Mouse (Mus musculus) A20 (cell line): ENCODE data around the gene Mob3b.

ENCODE experiments used
- DNase-seq: peaks from one replicate; pipeline ENCODE4 v3.0.0-alpha.2; 2011; ENCODE audit warnings: low read depth, low spot score

Gene Mob3b

DNA sequence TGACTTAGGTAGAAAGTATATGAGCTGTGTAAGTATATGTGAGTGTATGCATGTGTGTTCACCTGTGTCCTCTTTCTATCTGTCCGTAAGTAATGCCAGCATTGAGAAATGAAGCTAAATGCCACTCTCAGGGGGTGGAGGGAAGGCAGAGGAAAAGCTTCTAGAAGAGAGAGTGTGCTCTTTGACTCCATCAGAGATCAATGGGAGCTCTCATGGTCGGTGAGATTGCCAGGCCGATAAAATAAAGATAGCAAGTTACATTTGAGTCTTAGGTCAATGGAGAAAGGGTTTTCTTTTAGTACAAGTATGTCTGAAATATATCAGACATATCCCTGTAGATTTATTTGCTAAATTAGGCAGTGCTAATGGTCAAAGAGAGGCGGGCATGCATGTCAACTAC is 9.0 kb downstream of the Mob3b start:
- no peak for DNase-seq

DNA sequence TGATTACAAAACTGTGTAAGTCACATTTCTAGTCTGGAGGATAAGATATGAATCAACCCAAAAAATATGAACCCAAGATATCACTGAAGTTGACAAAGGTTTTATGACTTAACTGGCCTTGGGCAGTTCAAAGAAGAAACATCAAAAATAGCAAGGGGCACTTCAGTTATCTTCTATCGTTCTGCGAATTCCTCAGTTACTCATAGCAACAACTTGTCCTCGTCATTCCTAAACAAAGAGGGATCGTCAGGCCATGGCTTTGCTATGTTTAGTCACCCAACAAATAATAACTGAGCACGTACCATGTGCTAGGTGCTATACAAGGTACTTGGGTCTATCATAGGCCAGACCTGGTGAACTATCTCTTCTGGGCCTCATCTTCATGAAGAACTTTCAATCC is 10.7 kb downstream of the Mob3b start:
- DNase-seq = no peak

DNA sequence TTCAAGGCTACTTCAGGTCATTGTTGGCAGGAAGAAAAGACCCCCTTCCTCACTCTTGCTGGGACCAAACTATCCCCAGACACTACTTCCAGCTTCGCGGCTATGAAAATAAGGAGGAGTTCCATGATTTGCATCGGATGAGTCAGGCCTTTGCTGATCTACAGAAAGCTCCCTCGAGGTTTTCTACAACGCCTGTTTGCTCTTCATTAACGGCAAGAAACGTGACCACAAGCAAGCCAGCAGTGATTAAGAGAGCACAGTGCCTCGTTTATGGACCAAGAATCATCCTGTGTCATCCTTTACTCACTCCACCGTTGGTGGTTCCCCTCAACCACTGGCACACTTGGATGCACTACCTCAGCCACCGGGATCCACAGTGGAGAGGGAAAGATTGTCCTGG is 11.6 kb downstream of the Mob3b start:
- no peak for DNase-seq

DNA sequence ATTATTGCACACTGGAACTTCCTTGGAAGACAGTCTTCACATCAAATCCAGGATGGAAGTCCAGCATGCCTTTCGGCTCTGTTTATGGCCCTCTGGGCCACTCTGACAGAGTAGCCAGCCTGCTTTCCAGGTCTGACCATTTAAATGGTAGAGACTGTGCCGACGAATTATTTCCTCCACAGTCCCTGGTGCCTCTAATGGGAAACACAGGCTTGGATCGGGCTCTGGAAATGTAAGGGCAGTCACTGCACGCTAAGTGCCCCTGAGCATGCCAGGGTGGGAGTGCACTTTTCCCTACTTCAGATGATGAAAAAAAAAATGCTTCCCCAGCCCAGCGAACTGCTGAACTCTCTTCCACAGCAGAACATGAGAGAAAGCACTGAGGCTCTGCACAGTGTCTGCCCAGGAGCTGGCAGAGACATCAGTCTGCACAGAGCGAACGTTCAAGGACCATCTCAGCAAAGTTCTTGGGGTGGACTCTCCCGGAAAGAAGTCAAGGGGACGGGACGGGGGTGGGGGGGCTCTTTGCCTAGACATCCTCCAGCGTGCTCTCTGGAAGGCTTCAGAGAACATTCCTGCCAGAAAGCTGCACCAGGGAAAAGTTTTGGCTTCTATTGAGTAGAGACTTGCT is 13.7 kb downstream of the Mob3b start:
- no peak for DNase-seq

DNA sequence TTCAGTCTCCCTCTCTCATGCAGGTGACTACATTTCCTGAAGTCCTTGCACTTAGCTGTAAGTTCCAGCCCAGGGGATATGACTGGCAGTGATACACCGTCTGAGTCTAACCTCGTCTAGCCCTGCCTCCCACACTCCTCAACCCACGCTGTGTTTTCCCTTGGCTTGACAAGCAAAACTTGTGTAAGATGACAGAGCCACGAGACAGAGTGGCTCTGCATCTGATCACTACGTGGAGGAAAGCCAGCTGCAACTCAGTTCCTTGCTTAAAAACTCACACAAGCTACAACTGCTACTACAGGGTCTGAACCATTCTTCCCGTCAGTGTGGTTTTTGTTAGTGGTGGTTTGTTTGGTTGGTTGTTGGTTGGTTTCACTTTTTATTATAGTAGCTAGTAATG is 17.0 kb downstream of the Mob3b start:
- DNase-seq = no peak

DNA sequence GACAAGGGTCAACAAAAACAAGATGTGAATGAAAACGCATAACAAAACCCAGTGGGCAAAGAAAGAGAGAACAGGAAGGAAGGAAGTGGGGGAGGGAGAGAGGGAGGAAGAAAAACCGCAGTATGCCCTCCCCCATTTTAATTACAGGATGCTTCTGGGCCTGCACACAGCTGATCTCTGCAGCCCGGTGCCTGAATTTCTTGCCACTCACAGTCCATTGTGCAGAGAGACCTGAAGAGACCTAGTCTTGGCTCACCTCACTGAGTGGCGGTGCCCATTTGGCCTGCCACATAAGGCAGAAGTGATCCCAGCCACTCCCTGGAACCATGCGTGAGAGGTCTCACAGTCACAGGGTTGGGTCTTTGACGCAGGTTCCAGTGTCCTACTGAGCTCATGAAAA is 19.2 kb downstream of the Mob3b start:
- DNase-seq = peak; percentile 24

DNA sequence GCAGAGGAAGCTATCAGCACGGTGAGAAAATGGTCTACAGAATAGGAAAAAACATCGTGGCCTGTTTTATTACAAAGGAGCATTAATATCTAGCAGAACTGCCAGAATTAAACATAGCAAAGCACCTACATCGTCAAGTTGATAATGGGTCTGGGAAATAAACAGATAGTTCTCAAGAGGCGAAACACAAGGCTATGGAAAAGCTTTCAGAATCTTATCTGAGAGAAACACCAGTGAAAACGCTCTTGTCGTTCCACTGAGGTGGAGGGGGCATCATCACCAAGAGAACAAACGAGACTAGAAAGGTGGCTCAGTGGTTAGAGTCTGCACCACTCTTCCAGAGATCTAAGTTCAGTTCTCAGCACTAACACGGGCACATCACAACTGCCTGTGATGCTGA is 20.3 kb downstream of the Mob3b start:
- DNase-seq = no peak

DNA sequence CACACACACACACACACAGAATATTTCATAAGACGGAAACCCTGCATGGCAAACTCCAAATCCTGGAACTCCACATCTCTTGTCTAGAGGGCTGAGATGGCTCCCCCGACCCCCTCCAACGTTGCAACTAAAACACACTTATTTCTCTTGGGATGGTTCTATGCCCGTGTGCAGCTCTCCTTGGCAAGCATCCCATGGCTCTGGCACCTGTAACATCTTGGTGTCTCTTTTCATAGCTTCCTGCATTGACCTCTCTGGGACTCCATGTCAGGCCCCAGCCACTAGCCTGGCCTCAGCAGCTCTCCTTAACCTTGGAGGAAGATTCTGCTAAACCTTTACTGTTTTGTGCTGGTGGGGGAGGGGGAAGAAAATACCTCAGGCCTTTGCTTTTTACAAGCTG is 21.5 kb downstream of the Mob3b start:
- DNase-seq = no peak

DNA sequence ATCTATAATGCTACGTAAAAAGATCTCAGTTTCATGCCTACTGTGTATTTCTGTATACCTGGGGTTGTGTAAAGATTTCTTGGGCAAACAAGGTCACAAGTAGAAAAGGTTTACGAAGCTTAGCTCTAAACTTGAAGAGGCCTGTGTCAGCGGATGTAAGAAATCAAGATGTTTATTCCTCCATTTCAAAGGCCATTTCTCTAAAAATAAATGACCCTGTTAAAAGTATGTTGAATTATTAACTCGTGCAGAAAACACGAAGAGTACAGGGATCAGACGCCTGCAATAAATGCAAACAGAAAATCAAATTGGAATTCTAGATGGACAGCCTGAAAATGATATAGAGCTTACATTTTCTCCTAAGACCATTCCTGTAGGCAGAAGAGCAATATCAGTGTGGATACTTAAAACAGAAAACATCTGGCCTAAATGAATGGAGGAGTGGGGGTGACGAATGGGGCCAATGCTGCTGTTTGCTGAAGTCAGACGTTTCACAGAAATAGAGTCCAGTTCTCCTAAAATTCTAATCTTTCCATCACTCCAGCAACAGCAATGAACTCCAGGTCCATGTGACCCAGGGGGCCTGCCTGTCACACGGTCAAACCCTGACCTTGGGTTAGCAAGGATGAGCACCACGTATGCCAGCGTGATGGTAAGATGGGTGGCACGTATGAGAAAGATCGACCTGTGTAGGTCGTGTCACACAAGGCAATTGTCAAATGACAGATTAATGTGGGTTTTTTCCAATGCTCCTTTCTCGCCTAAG is 22.3 kb downstream of the Mob3b start:
- DNase-seq = no peak

DNA sequence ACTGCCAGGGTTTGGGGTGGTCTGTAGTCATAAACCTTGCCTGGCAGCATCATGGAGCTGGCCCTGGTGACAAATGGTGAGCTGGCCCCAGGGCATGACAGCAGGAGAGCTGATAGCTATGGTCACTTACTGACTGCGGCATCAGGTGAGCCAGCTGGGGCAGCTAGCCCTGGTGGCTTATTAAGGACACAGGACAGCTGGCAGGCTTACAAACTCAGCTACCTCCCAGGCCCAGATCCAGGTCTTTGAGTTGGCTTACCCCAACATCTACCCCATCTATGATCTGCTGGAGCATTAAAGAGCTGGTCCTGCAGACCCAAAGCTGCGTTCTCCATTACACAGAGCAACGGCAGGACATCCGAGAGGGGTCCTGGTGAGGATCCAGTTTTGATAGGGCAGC is 23.9 kb downstream of the Mob3b start:
- DNase-seq = no peak

DNA sequence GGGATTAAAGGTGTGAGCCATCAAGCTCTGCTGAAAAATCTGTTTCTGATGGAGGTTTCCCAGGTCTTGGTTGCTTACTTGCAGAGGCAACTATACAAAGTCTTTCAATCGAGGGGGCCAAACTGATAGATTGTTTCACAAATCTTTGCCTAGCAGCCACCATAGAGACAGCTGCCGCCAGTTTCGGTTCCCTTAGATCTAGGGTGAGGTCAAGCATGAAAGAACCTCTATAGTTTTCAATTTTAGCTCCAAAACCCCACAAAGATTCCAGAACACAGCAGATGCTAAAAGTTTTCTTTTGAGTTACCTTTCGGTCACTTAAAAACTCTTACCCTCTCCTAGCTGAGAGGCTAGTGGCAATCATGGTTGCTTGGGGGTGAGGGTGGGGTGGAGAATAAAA is 25.7 kb downstream of the Mob3b start:
- DNase-seq = peak; percentile 91

DNA sequence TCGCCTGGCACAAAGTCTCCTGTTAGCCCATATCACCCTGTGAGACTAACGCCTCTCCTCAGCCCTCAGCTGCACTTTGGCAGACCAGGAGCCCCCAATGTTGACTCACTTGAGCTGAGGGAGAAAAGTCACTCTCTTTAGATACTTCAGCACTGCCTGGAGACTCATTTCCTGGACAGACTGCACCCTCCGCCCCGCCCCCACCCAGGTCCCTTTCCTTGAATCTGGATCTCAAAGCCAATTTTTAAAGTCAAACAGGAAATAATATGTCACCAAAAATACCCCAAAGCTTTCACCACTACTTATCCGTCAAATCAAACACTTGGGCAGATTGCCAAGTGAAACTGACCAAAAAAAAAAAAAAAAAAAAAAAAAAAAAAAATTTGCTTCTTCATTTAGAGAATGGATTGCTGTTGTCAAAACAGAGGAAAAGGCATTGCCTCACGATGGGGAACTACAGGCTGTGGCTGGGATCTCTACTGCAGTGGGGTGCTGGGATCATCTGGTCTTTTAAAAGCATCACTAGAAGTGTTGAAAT is 26.8 kb downstream of the Mob3b start:
- peak; percentile 82 for DNase-seq

DNA sequence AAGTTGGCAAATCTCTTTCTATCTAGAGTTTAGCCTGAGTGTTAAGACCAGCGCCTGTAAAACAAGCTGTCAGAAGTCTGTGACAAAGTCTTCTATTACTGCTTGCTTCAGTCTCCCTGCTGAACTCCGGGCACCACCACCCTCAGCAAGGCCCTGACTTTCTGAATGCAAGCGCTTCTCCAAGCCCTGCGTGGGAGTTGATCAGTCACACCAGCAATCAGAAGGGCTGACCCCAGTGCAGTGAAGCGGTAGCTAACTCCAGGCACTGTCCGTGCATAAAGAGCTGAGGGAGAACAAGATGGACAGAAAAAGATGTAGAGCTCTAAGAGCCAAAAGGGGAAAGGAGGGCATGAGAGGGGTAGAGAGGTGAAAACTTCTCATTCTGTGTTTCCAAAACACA is 29.5 kb downstream of the Mob3b start:
- no peak for DNase-seq

DNA sequence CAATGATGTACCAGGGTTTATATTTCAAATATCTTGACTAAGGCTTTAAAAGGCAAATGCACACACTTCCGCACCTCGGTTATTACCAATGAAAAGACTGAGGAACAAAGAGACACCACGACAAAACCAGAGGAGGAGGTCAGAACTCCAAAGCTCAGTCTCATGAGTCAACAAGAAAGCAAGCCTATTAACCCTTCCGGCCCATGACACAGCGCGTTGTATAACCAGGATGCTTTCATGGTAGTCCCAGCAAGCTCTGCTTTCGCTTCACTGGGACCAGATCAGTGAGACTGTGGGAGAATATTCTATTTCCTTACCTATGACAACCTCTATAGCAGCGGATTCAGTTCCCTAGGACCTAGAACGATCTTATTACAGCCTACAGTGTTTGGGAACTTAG is 30.5 kb downstream of the Mob3b start:
- DNase-seq = no peak

DNA sequence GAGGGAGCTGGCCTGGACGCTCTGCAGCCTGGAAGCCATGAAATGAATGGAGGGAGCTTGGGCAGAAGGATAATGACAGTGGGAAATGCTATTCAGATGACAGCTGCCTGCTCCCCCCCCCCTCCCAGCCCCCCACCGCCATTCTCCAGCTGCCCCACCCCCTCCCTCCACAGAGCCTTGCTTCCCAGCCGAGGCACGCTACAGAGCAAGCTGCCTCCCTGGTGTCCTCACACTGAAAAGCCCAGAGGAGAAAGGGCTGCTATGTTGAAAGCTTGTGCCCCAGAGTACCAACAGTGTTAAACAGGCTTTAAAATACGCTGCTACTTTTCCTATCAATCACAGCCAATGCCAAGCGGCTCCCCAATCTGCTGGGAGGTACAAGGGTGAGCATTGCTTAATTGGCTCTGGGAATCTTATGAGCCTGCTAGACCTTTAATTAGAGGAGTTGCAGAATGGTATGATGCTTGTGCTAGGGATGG is 31.9 kb downstream of the Mob3b start:
- no peak for DNase-seq

DNA sequence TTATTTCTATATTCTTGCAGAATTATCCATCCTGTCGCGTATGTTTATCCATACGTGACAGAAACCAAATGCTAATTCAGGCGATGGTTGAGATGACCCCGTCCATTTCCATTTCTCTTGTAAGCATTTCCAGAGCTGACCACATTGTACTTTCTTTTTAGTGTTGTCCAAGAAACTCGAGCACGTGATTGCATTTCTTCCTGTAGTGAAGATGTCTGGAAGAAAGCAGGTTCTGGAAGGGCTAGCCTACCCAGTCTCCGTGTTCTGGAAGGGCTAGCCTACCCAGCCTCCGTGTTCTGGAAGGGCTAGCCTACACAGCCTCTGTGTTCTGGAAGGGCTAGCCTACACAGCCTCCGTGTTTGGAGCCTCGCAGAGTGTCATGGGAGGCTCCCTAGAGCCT is 33.3 kb downstream of the Mob3b start:
- no peak for DNase-seq

DNA sequence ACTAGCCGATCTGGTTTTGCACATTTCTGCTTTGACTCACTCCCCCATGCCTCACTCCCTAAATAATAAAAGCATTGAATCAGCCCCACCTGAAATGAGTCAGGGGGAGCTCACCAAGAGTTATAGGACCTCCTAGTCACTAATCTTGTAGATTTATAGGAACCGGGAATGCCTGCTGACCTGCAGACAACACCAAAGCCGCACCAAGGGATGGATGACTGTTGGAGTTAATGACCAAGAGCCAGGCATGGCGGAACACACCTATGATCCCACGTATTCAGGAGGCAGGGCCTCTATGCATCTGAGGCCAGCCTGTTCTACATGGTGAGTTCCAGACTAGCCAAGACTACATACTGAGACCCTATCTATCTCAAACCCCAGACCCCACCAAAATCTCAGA is 34.2 kb downstream of the Mob3b start:
- DNase-seq = no peak

DNA sequence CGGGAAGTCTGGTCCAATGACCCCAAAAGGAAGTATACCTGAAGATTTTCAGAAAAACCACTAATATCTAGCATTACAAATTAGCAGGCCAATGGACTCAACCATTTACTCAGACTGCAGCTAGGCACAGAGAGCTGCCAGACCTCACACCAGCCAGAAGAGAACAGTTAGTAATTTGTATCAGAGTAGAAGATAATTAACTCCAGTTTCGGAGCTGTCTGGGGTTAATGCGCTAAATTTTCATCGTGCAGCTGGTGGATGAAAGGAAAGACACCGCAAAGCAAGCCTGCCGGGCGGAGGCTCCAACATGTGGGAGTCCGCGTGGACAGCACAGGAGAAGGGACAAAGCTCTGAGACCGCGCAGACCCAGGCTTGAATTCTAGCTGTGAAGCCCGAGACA is 36.2 kb downstream of the Mob3b start:
- no peak for DNase-seq

DNA sequence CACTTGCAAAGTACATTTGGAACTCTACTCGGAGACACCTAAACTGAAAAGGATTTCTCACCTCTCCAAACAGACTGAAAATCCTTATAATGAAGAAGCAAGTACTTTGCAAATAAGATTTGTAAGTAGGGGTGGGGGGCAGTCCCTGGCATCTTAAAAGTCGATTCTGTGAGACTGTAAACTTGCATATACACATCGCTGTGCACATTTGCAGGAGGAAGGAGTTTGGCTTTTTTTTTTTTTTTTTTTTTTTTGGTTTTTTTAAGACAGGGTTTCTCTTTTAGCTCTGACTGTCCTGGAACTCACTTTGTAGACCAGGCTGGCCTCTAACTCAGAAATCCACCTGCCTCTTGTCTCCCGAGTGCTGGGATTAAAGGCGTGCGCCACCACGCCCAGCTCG is 36.7 kb downstream of the Mob3b start:
- DNase-seq = no peak

DNA sequence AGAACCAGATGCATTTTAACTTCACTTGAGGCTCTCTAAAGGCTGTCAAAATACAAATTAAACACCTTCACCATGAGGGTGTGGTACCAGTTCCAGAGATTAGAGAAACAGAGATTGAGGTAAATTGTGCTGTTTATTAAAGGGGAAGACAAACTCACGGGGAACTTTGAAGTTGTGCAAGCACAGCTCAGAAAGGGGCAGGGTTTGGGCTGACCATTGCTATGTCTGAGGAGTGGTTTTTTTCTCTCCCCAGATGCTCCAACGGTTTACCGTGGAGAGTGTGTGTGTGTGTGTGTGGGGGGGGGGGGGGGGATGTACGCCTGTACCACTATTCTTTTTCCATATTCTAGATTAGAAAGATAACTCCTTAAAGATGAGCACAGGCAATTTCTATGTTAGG is 37.1 kb downstream of the Mob3b start:
- no peak for DNase-seq

DNA sequence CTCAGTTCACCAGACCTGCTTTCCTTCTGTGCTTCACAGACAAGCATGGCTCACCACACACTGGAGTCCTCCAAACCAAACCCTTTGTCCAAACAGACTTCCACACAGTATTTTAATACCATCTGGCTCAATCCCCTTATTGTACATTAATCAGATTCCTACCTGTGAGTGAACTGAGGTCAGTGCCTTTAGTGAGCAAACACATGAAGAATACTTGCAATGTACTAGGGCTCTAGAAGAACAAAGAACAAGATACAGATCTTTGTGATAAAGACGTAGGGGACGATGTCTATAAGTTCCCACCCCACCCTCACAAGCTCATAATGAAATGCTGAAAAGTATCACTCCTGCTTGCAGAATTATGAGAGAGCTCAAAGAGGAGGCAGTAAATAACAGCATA is 38.4 kb downstream of the Mob3b start:
- DNase-seq = no peak

DNA sequence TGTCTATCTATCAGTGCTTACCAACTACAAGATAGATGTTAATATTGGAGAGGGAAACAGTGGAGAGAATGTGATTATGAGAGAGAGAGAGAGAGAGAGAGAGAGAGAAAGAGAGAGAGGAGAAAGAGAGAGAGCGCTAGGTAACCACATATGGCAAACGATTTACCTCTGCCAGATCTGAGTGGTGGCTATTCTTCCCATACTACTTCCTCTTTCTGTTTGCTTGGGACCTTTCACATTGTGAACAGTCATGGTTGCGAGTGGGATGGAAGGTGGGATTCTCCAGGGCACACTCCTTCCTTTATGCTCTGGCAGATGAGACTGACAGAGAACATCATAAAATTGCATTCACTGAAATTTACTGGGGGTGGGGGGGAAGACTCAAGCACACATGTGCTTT is 40.1 kb downstream of the Mob3b start:
- no peak for DNase-seq

DNA sequence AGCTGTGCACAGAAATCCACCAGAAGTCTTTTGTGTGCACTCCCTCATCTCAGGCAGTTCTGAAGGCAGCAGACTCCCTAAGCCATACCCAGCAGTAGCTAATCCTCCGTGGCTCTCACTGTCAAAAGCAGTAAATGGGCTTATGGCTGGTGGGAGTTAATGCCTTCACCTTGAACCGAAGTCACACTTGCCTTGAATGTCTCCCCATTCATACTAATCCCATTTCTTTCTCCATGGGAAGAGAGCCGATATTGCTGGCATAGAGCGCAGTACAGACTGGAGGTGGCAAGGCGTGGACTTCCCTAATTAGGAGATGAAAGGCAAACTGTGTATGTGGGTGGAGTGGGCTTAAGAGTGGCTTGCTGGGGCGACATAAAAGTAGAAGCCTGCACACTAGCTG is 41.4 kb downstream of the Mob3b start:
- no peak for DNase-seq
